Mouse (Mus musculus) E14TG2a.4 (cell line): ENCODE data around the gene March8.

ENCODE experiments used
- CTCF ChIP-seq: conservative IDR thresholded peaks from 2 replicates; pipeline ENCODE4 v1.5.1; 2014; ENCODE audit warnings: low read length
- NANOG ChIP-seq: IDR thresholded peaks from 2 replicates; pipeline ENCODE4 v1.6.1; 2014; ENCODE audit warnings: borderline replicate concordance, low read length, mixed read lengths
- POU5F1 ChIP-seq: IDR thresholded peaks from 2 replicates; pipeline ENCODE4 v1.6.1; 2014; ENCODE audit warnings: low read length, borderline replicate concordance

- no peak for TF ChIP-seq CTCF
- no peak for TF ChIP-seq POU5F1
- TF ChIP-seq NANOG: no peak
Measured at GRCm38 (mm10) chr6:116374136-116374535, 36.3 kb downstream of the March8 start.
